Mouse (Mus musculus): ENCODE results near the gene Fam83c.

Fam83c gene

DNA sequence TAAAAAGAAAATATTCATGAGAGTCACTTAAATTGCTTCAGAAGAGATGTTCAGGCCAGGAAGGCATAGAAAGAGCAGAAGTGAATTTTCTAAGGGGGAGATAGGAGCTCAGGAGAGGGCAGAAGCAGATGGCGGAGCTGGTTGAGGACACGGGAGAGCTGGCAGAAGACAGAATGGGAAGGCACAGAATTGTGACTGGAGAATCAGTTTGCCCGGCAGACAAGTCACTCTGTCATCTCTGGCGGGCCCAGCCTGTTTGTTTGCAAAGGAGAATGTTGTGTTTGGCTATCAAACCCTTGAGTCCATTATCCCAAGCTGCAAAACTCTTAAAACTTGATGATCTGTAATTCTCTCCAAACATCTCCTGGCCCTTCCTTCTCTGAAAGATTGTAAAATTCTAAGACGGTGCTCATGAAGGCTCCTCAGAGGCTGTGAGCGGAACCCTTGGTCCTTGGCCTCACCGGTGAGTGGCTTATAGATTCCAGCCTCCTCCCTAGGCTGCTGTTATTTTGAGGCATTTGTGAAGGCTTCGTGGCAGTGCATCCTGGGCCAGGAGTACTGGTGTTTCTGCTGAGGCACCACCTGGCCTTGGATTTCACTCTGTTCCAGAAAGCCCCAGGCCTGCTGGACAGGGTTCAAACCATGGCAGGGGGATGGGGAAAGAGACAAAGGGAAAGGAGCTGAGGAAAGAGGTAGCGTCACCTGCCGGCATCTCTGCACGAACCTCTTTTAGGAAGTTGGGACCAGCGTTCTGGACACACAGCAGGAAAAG lies 39.8 kb downstream of the Fam83c start:
- no peak for DNase-seq (ENCODE audit: low spot score in 2 of 2)

- no peak for DNase-seq (ENCODE audit: low spot score in 2 of 2)
Measured at GRCm38 (mm10) chr2:155792899-155793298, 41.8 kb downstream of the Fam83c start.

DNA sequence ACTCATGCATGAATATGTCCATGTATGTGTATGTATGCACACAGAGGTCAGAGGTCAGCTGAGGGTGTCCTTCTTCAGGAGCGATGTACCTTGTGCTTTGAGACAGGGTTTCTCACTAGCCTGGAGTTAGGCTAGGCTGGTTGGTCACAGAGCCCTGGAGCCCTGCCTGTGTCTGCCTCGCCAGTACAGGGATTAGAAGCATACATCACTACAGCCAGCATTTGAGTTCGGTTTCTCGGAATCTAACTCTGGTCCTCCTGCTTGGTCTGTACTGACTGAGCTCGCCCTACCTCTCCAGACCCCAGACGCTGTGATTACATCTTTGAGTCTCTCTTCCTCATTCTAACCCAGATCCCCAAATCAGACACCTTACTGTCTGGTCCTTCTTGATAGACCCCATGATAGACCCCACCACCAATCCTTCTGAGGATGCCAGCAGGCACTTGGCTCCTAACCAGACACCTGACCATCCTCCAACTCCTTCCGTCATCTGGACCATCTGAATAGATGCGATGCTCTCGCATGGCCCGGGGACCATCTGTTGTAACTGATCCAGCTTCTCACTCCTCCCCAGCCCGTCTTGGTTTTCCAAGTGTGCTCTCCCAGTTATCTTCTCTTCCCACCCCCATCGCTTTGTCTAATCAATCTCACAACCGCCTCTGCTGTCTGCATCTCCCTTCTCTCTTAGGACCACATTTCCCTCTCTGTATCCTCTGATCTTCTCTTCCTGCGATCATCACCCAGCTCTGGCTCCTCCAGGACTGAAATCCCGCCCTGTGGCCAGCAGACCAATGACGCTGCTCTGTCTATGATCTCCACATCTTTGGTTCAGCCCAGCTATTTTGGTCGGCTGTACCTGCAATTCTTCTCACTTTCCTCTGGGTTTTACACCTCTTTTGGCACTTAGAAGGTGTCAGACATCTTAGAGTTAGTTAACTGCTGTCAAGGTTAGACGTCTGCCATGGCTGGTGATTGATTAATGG lies 46.4 kb downstream of the Fam83c start:
- DNase-seq (ENCODE audit: low spot score in 2 of 2) = no peak

GRCm38 (mm10) chr2:155786905-155787304 lies 47.7 kb downstream of the Fam83c start:
- no peak for DNase-seq (ENCODE audit: low spot score in 2 of 2)

GRCm38 (mm10) chr2:155784534-155784933 lies 50.1 kb downstream of the Fam83c start:
- no peak for DNase-seq (ENCODE audit: low spot score in 2 of 2)

GRCm38 (mm10) chr2:155779506-155779905 lies 55.1 kb downstream of the Fam83c start:
- DNase-seq (ENCODE audit: low spot score in 2 of 2) = no peak

DNA sequence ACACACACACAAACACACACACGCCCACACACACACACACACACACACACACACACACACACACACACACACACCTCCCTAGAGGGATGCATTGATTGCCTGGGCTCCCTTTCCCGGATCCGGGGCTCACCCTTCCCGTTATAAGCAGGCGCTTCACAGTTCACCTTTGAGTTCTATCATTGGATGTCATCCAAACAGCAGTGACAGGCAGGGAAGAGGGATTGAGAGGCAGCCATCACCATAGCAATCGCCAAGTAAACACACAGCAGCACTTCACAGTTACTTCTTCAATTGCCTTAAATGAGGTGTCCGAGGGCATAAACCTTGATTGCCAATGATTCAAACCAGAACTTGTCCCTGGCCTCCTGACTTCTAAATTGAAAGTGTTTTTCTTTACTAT lies 55.6 kb downstream of the Fam83c start:
- DNase-seq (ENCODE audit: low spot score in 2 of 2) = no peak

GRCm38 (mm10) chr2:155778004-155778403 lies 56.6 kb downstream of the Fam83c start:
- no peak for DNase-seq (ENCODE audit: low spot score in 2 of 2)

- no peak for DNase-seq (ENCODE audit: low spot score in 2 of 2)
Measured at GRCm38 (mm10) chr2:155777688-155777985, 57.0 kb downstream of the Fam83c start.
